Mouse (Mus musculus) embryonic facial prominence, embryonic 13.5 days (tissue): Measurements from ENCODE around the gene Pdcd11. TPM values are rescaled to one million over a fixed set of nuclear protein-coding genes. Genes with fewer than 3 reads are reported as not detected.
A peak's percentile ranks its signal among the peaks of the same experiment; 100 is the strongest.

Experiments used
- ATAC-seq: fragments of 200-750 bp; cut with Nextera tagmentation; 2 replicates; pipeline ENCODE4 v1.8.0; 2017; ENCODE audit warnings: low read depth; ENCODE audit not compliant: insufficient number of reproducible peaks, insufficient read depth, low FRiP score, low TSS enrichment
- H3K27ac ChIP-seq: fragments of 300-500 bp; sonication (generic); 2 replicates; pipeline ENCODE4 v1.5.1; 2015; ENCODE audit warnings: moderate library complexity, mild to moderate bottlenecking, inconsistent platforms
- H3K27me3 ChIP-seq: fragments of 300-500 bp; sonication (generic); 2 replicates; pipeline ENCODE4 v1.6.1; 2015; ENCODE audit warnings: mild to moderate bottlenecking, inconsistent platforms
- H3K36me3 ChIP-seq: fragments of 300-500 bp; sonication (generic); 2 replicates; pipeline ENCODE4 v1.6.1; 2015; ENCODE audit warnings: mild to moderate bottlenecking, inconsistent platforms
- H3K4me1 ChIP-seq: fragments of 300-500 bp; sonication (generic); 2 replicates; pipeline ENCODE4 v1.6.1; 2015; ENCODE audit warnings: inconsistent platforms
- H3K4me2 ChIP-seq: fragments of 300-500 bp; sonication (generic); 2 replicates; pipeline ENCODE4 v1.6.1; 2015; ENCODE audit warnings: moderate library complexity, mild to moderate bottlenecking, inconsistent platforms
- H3K4me3 ChIP-seq: fragments of 300-500 bp; sonication (generic); 2 replicates; pipeline ENCODE4 v1.5.1; 2015; ENCODE audit warnings: mild to moderate bottlenecking, inconsistent platforms
- H3K9ac ChIP-seq: fragments of 300-500 bp; sonication (generic); 2 replicates; pipeline ENCODE4 v1.6.1; 2015; ENCODE audit warnings: mild to moderate bottlenecking, inconsistent platforms
- H3K9me3 ChIP-seq: fragments of 300-500 bp; sonication (generic); 2 replicates; pipeline ENCODE4 v1.6.1; 2016; ENCODE audit warnings: inconsistent platforms
- WGBS: fragments of 180-500 bp; shearing (Covaris S2); methylation state at CpG from one replicate; pipeline ENCODE4 v1.1.7; 2015; ENCODE audit warnings: mixed read lengths; 5-methylcytosine and 5-hydroxymethylcytosine counted together
- polyA plus RNA-seq: library from polyadenylated mRNA; unstranded; fragments of >200 nt; fragmentation: Nextera tagmentation; extraction: Ambion mirVana; gene quantifications from 2 replicates; pipeline ENCODE4 v1.2.1, GENCODE M21; 2015

The Pdcd11 gene
- polyA plus RNA-seq, 1 experiment from 2014 or later = 11.5 TPM

DNA sequence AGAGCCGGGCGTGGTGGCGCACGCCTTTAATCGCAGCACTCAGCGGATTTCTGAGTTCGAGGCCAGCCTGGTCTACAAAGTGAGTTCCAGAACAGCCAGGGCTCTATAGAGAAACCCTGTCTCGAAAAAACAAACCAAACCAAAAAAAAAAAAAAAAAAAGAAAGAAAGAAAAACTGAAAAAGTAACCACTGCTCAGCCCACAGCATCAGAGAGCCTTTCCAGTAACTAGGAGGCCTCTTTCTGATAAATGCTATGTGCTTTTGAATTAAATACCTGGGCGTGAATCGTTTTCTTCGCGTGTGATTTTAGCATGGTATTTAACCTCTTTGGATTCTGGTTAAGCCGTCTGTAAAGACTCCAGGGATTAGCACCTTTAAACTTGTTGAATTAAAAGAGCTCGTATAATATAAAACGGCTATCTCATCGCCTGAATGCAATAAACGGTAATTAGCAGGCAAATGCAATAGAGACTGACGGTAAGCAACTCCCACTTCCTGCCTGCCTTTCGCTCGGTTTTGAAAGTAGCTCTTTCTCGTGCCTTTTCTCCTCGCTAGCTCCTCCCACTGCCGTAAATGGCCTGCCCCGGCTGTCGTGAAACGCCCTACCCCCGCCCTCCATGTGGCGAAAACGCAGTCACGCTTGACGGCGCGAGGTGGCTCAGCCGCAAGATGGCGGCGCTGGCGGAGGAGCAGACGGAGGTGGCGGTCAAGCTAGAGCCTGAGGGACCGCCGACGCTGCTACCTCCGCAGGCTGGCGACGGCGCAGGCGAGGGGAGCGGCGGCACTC lies 23.3 kb upstream of the Pdcd11 start, which contains the start of gene Taf5:
Gene Taf5 (plus strand): TSS at position 651 of the 787 bp plus-strand sequence.
- 10% methylated on average over 49 of the region's 49 CpGs for WGBS
- Histone ChIP-seq H3K36me3 (peaks cover 15% of the 10 kb centered on the region), H3K4me3 (peak within 1 kb of the TSS; percentile 99), H3K4me2 (peak within 1 kb of the TSS; percentile 72), H3K4me1 (peaks cover 11% of the 10 kb centered on the region), H3K27ac (peak within 1 kb of the TSS; percentile 90), H3K27me3 (no peaks in the 10 kb centered on the region), H3K9me3 (no peaks in the 10 kb centered on the region), H3K9ac (peak within 1 kb of the TSS; percentile 94)
- peak; percentile 68; the same call in 1 of the 2 replicates for ATAC-seq

DNA sequence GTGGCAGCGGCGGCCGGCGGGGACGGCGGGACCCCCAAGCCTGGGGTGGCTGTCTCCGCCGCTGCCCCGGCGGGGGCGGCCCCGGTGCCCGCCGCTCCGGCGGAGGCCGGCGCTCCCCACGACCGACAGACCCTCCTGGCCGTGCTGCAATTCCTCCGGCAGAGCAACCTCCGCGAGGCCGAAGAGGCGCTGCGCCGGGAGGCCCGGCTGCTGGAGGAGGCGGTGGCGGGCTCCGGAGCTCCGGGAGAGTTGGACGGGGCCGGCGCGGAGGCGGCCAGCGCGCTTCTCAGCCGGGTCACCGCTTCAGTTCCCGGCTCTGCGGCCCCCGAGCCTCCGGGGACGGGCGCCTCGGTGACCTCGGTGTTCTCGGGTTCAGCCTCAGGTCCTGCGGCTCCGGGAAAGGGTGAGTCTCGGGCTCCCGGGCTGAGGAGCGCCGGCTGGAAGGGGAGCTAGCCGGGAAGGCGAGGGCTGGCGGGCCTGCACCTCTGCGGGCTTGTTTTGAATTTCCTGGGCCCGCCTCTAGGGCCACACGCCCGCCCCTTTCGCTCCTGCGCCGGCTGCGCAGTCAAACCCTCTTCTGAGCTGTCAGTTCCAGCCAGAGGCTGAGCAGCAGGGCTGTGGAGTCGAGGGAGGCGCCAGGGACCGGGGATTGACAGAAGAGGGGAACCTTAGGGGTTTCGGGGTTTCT lies 22.5 kb upstream of the Pdcd11 start:
- WGBS = under 1% methylated on average over 72 of the region's 72 CpGs
- peak; percentile 84 for ATAC-seq
- no peaks in the 10 kb centered on the region for H3K27me3 ChIP-seq

DNA sequence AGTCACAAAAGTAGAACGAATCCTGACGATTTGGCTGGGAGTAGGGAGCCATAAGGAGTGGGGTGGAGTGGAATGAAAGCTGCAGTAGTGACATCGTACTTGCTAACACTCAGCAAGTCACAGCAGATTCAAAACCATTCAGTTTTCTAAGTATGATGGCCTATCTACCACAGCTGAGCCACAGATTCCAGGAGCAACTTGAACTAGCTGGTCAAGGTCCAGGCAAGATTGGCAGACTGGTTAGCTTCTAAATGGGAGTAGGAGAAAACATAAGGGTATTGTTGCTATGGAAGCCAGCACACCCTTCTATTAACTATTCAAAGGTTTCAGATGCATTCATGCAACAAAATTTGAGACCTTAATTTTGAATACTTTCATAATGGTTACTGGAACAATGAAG lies 2.3 kb upstream of the Pdcd11 start:
- Histone ChIP-seq H3K4me3 (no peak overlapping the region), H3K27ac (no peak overlapping the region), H3K27me3 (no peaks in the 10 kb centered on the region), H3K9me3 (no peaks in the 10 kb centered on the region), H3K36me3 (peaks cover 38% of the 10 kb centered on the region), H3K4me1 (peaks cover 20% of the 10 kb centered on the region), H3K4me2 (peak overlapping the region; percentile 89; the same call in 1 of the 2 replicates), H3K9ac (no peak overlapping the region)
- 85% methylated on average over 3 of the region's 3 CpGs for WGBS
- ATAC-seq = no peak

More for the DNA sequence above, 22.5 kb upstream of the Pdcd11 start:
- peak overlapping the region; percentile 90 for H3K27ac ChIP-seq
- H3K9ac ChIP-seq = peak overlapping the region; percentile 94
- peaks cover 23% of the 10 kb centered on the region for H3K36me3 ChIP-seq
- peaks cover 11% of the 10 kb centered on the region for H3K4me1 ChIP-seq
- H3K4me3 ChIP-seq = peak overlapping the region; percentile 99
- H3K4me2 ChIP-seq = peak overlapping the region; percentile 72
- no peaks in the 10 kb centered on the region for H3K9me3 ChIP-seq

DNA sequence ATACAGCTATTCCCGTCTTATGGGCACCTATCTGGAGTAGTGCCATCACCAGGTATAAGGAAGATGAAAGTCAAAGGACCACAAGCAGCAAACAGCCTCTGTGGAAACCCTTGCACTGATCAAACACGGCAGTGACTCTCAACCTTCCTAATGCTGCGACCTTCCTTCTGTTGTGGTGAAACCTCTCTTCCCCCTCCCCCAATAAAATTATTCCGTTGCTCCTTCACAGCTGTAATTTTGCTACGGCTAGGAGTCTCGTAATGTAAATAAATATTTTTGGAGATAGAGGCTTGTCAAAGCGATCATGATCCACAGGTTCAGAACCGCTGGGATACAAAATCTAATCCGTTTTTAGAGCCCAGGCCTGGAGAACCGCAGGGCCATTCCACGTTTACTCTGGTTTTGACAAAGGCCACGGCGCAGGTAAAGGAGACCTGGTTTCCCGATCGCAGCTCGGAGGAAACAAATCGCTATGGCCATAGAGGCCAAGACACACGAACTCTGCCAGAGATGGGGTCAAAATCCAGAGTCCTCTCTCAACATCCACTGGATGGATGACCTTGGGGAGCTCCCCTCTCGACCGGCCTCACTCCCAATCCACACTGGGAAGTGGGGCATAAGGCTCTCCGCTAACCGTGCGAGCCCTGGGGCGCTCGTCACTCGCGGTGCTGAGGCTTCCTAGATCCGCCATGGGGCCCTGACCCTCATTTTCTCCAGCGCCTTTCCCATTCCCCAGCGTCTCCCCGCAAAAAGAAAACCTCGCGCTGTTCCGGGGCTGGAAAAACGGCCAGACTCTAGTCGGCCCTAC lies 646 bp upstream of the Pdcd11 start:
- Histone ChIP-seq H3K27me3 (no peaks in the 10 kb centered on the region), H3K9me3 (no peaks in the 10 kb centered on the region), H3K9ac (peak overlapping the region; percentile 99), H3K4me2 (peak overlapping the region; percentile 89), H3K27ac (peak overlapping the region; percentile 86), H3K36me3 (peaks cover 35% of the 10 kb centered on the region), H3K4me3 (peak overlapping the region; percentile 97), H3K4me1 (peaks cover 20% of the 10 kb centered on the region)
- peak; percentile 70; the same call in 1 of the 2 replicates for ATAC-seq
- 1% methylated on average over 36 of the region's 36 CpGs for WGBS

DNA sequence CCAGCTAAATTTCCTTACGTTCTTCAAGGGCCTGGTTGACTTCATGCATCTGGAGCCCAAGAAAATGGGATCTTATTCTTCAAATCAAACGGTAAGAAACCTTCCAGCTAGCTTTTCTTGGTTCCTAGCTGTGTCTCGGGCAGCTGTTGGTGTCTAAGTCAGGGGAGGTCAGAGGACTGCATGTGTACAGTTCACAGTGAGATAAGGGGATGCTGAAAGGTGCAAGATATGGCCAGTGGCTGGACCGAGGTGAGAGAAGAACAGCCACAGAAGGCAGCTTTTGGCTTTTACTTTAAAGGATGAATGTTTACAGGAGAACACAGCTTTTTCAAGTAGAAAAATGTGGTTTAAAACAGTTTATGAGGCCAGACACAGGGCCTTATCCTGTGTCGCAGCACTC lies 10.5 kb downstream of the Pdcd11 start:
- Histone ChIP-seq H3K4me3 (no peak overlapping the region), H3K9ac (no peak overlapping the region), H3K27ac (no peak overlapping the region), H3K4me1 (no peaks in the 10 kb centered on the region), H3K9me3 (no peaks in the 10 kb centered on the region), H3K4me2 (no peak overlapping the region), H3K36me3 (peaks cover 98% of the 10 kb centered on the region), H3K27me3 (no peaks in the 10 kb centered on the region)
- ATAC-seq = no peak
- WGBS = 86% methylated on average over 5 of the region's 5 CpGs

DNA sequence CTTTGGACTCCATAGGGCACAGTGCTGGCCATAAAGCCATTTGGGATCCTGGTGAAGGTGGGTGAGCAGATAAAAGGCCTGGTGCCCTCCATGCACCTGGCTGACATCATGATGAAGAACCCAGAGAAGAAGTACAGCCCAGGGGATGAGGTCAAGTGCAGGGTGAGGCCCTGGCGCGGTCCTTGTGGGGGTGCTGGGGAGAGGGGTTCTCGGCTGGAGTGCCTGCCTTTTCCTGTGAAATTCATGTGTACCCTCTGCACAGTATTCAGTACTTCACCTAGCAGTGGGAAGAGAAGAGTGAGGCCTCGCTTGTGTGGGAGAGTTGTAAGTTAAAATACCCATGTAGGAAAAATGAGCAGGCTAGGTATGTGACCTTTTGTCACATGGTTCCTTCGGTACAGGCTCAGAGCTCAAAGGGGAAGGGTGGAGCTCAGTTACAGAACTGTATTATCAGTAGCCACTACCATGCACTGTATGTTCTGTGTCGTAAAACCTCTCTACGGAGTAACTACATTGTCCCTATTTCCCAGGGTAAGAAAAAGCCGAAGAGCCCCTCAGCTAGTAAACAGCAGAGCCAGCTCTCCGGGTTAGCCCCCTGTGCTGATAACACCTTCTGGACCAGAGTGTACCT lies 14.2 kb downstream of the Pdcd11 start:
- no peak for ATAC-seq
- Histone ChIP-seq H3K4me2 (no peak overlapping the region), H3K4me1 (no peaks in the 10 kb centered on the region), H3K4me3 (no peak overlapping the region), H3K9me3 (no peaks in the 10 kb centered on the region), H3K27me3 (no peaks in the 10 kb centered on the region), H3K27ac (no peak overlapping the region), H3K36me3 (peaks cover 100% of the 10 kb centered on the region), H3K9ac (no peak overlapping the region)
- WGBS = 92% methylated on average over 9 of the region's 9 CpGs

DNA sequence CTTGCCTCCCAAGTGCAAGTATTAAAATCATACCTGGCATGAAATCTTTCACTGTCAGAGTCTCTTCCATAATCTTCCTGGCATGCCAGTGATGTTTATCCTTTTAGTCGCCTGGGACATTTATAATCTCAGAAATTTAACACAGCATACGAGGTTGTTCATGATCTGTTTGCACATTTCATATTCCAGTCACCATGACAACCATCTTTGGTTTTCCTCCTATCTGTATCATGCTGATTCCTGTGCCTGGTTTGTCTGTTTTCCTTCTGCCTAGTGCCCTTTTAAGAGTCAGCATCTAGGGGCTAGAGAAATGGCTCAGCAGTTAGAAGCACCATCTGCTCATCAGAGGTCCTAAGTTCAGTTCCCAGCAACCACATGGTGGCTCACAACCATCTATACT lies 28.1 kb downstream of the Pdcd11 start:
- no peaks in the 10 kb centered on the region for H3K27me3 ChIP-seq
- H3K36me3 ChIP-seq = peaks cover 76% of the 10 kb centered on the region
- no peak overlapping the region for H3K27ac ChIP-seq
- no peak overlapping the region for H3K9ac ChIP-seq
- H3K4me1 ChIP-seq = no peaks in the 10 kb centered on the region
- no peak overlapping the region for H3K4me2 ChIP-seq
- ATAC-seq = no peak
- 82% methylated on average over 2 of the region's 2 CpGs for WGBS
- no peaks in the 10 kb centered on the region for H3K9me3 ChIP-seq
- no peak overlapping the region for H3K4me3 ChIP-seq

DNA sequence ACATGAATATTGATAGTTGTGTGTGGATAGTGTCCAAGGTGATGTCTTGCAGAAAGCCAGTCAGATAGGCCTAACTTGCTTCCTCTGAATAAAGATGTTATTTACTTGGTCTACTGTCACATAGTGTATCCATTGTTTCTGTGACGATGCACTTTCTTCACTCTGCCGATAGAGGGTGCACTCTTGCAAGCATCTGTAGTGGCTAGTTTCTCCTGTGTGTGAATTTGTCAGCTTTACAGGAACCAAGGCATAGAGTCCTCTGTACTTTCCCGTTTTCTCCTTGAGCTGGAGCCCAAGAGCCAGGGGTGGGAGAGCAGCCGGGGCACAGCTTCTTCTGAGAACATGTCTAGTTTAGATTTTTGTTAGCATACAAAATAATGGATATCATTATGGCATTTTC lies 30.5 kb downstream of the Pdcd11 start:
- H3K27me3 ChIP-seq = no peaks in the 10 kb centered on the region
- H3K9ac ChIP-seq = no peak overlapping the region
- ATAC-seq = no peak
- H3K36me3 ChIP-seq = peaks cover 76% of the 10 kb centered on the region
- H3K4me3 ChIP-seq = no peak overlapping the region
- H3K4me2 ChIP-seq = no peak overlapping the region
- WGBS = 40% methylated on average over 4 of the region's 4 CpGs
- no peaks in the 10 kb centered on the region for H3K4me1 ChIP-seq
- H3K9me3 ChIP-seq = no peaks in the 10 kb centered on the region
- H3K27ac ChIP-seq = no peak overlapping the region

DNA sequence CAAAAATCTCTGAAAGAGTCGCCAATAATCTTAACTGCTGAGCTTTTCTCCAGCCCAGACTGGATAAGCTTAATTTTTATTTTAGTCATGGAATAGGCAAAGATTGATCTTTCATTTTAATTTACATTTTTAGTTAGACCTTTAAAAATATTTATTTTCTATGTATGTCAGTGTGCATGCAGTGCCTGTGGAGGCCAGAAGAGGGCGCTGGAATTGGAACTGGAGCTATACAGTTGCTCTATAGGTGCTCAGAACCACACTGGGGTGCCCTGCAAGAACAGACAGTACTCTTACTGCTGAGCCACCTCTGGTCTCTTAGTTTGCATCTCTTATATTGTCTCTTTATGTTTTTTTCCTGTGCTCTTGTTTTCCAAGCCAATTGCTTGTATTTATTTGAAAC lies 32.2 kb downstream of the Pdcd11 start:
- Histone ChIP-seq H3K4me2 (no peak overlapping the region), H3K27me3 (no peaks in the 10 kb centered on the region), H3K9me3 (no peaks in the 10 kb centered on the region), H3K36me3 (peaks cover 76% of the 10 kb centered on the region), H3K9ac (no peak overlapping the region), H3K4me3 (no peak overlapping the region), H3K27ac (no peak overlapping the region), H3K4me1 (no peaks in the 10 kb centered on the region)
- 21% methylated on average over 2 of the region's 2 CpGs for WGBS
- ATAC-seq = no peak

DNA sequence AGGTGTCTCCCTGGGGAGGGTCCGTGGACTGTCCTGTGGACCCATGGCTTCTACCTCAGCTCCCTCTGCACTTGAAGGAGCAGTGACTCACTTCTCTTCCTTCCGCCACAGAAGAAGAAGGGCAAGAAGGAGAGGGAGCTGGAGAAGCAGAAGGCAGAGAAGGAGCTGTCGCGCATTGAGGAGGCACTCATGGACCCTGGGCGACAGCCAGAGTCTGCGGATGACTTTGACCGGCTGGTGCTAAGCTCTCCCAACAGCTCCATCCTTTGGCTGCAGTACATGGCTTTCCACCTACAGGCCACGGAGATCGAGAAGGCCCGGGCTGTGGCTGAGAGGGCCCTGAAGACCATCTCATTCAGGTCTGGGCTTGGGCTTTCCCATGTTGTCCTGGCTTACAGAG lies 37.6 kb downstream of the Pdcd11 start:
- 97% methylated on average over 10 of the region's 10 CpGs for WGBS
- no peak for ATAC-seq
- Histone ChIP-seq H3K27ac (no peak overlapping the region), H3K4me2 (no peak overlapping the region), H3K27me3 (no peaks in the 10 kb centered on the region), H3K4me1 (no peaks in the 10 kb centered on the region), H3K9me3 (no peaks in the 10 kb centered on the region), H3K9ac (no peak overlapping the region), H3K36me3 (peaks cover 94% of the 10 kb centered on the region), H3K4me3 (no peak overlapping the region)

DNA sequence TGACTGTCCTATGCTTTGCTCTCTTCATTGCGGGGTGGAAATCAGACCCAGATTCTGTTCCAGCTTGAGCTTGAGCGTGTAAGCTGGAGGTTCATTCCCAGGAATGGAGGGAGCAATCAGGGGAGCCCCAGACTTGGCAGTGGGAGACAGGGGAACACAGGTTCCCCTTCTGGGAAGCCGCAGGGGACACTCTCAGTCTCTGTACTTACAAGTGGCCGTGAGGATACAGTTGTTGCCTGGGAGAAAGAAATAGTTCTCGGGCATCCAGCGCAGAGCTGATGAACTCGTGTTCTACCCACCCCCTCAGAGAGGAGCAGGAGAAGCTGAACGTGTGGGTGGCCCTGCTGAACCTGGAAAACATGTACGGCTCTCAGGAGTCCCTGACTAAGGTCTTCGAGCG lies 38.3 kb downstream of the Pdcd11 start:
- Histone ChIP-seq H3K4me2 (no peak overlapping the region), H3K27ac (no peak overlapping the region), H3K4me1 (no peaks in the 10 kb centered on the region), H3K9me3 (no peaks in the 10 kb centered on the region), H3K36me3 (peaks cover 97% of the 10 kb centered on the region), H3K9ac (no peak overlapping the region), H3K4me3 (no peak overlapping the region), H3K27me3 (no peaks in the 10 kb centered on the region)
- ATAC-seq = no peak
- 91% methylated on average over 11 of the region's 11 CpGs for WGBS
